Mouse (Mus musculus) MEL (cell line): Measurements from ENCODE around the gene Commd6.

ENCODE experiments used
- EP300 ChIP-seq, 2 experiments: IDR thresholded peaks; 2 replicates each; pipeline ENCODE4 v1.6.1; 2011; ENCODE audit warnings: improper control_type of control experiment in 2 of 2, low read length in 2 of 2, low read depth in 1 of 2, mild to moderate bottlenecking in 1 of 2
- ETS1 ChIP-seq: IDR thresholded peaks from 2 replicates; pipeline ENCODE4 v1.6.1; 2012; ENCODE audit warnings: low read depth, mild to moderate bottlenecking, inconsistent platforms, low read length, improper control_type of control experiment, moderate library complexity
- MAZ ChIP-seq: IDR thresholded peaks from 2 replicates; pipeline ENCODE4 v1.6.1; 2012; ENCODE audit warnings: low read depth, mild to moderate bottlenecking, inconsistent platforms, low read length, improper control_type of control experiment
- ZC3H11A ChIP-seq: IDR thresholded peaks from 2 replicates; pipeline ENCODE4 v1.6.1; 2012; ENCODE audit warnings: low read depth, mild to moderate bottlenecking, inconsistent platforms, low read length, improper control_type of control experiment

GRCm38 (mm10) chr14:101672226-101672625, 31.7 kb upstream of the Commd6 start:
- no peak for TF ChIP-seq ZC3H11A
- 0 out of 4 replicates have a peak, but pooled peaks of 1 of the 2 experiments have one; percentile 4 for TF ChIP-seq EP300 (IDR thresholded peaks at IDR 0.05; ENCODE audit: low read depth in 1 of 2, low read length in 2 of 2)
- no peak for TF ChIP-seq ETS1
- TF ChIP-seq MAZ = no peak
